Mouse (Mus musculus) CH12.LX (cell line): ENCODE measurements around the gene Scd2.

Experiments used
- CHD2 ChIP-seq: IDR thresholded peaks from 2 replicates; pipeline ENCODE4 v1.6.1; 2011; ENCODE audit warnings: low read length, improper control_type of control experiment
- CTCF ChIP-seq, 2 experiments: IDR thresholded peaks in 1 of 2; conservative IDR thresholded peaks in 1 of 2; 2 replicates each; pipeline ENCODE4 v1.5.1; 2011 to 2012; ENCODE audit warnings: low read depth in 2 of 2, low read length in 2 of 2, improper control_type of control experiment in 1 of 2, inconsistent platforms in 1 of 2, mild to moderate bottlenecking in 1 of 2, moderate library complexity in 1 of 2
- MAZ ChIP-seq: IDR thresholded peaks from 2 replicates; pipeline ENCODE4 v1.6.1; 2012; ENCODE audit warnings: low read depth, mild to moderate bottlenecking, inconsistent platforms, low read length, improper control_type of control experiment, moderate library complexity
- POLR2A ChIP-seq: IDR thresholded peaks from 2 replicates; pipeline ENCODE4 v1.6.1; 2011; ENCODE audit warnings: low read depth, mild to moderate bottlenecking, improper control_type of control experiment, low read length
- SMC3 ChIP-seq: IDR thresholded peaks from 2 replicates; pipeline ENCODE4 v1.6.1; 2011; ENCODE audit warnings: low read depth, low read length, improper control_type of control experiment

DNA sequence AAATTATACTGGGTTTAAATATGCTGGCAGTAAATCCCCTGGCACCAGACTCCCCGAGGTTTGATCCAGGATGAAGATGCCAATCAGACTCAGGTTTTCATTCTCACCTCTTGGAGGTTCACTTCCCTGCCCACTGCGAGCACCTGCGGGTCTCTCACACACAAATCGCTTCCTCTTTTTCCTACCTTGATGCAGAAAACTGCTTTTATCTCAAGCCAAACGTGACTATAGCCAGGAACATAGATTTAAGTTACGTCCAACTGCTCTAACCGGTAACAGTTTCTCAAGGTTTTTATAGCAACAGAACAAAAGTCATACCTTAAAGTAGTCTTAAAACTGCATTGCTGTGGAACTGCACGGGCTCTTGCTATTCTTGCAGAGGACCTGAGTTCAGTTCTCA, 56.2 kb downstream of the Scd2 start:
- TF ChIP-seq MAZ (no peak), POLR2A (no peak), CTCF (conservative IDR thresholded peaks at IDR 0.05 in 1 of 2, IDR thresholded peaks at IDR 0.05 in 1 of 2; ENCODE audit: low read depth in 2 of 2, low read length in 2 of 2) (no peak), CHD2 (no peak), SMC3 (no peak)
